In genomic region chr5:110553315-110553714, GRCm38 (mm10) we compare ENCODE assay signal across 20 mouse cellular contexts. TPM values are rescaled to one million over a fixed set of nuclear protein-coding genes. Genes with fewer than 3 reads are reported as not detected.
DNase-seq lines count a peak whose midpoint lies in the region; ATAC-seq lines count a peak whose summit lies in the region.
"Had no signal": no experiment of that assay in that cellular context is flagged by ENCODE, and none has a peak within 500 bp of the region (broad histone marks: within the 10 kb centered on the region; RNA-seq: fewer than 3 reads in every experiment).

No protein-coding gene starts in this region.

- H3K4me1 ChIP-seq in hindbrain, embryonic 11.5 days (replicated peaks; ENCODE audit: control insufficient read depth, insufficient read depth, low read length) = no peaks in the 10 kb centered on the region
- H3K4me1 ChIP-seq in hindbrain, embryonic 16.5 days (ENCODE audit: control insufficient read depth, insufficient read depth, low read depth, low read length) = no peaks in the 10 kb centered on the region
- H3K4me1 ChIP-seq: embryonic facial prominence, embryonic 13.5 days; limb, embryonic 15.5 days; liver, embryonic 15.5 days had no signal

- no peaks in the 10 kb centered on the region for H3K9me3 ChIP-seq in hindbrain, embryonic 11.5 days (ENCODE audit: control insufficient read depth, low read length)
- H3K9me3 ChIP-seq in hindbrain, embryonic 16.5 days (ENCODE audit: control insufficient read depth, low read length) = no peaks in the 10 kb centered on the region
- H3K9me3 ChIP-seq: embryonic facial prominence, embryonic 13.5 days; limb, embryonic 15.5 days; liver, embryonic 15.5 days had no signal

- no peak overlapping the region for H3K4me2 ChIP-seq in hindbrain, embryonic 11.5 days (replicated peaks; ENCODE audit: low read depth, low read length)
- no peak overlapping the region for H3K4me2 ChIP-seq in hindbrain, embryonic 16.5 days (ENCODE audit: low read length)
- H3K4me2 ChIP-seq: embryonic facial prominence, embryonic 13.5 days; heart, embryonic 11.5 days; limb, embryonic 15.5 days; liver, embryonic 15.5 days had no signal

- WGBS in hindbrain, embryonic 11.5 days = 66% methylated on average over 4 of the region's 4 CpGs
- 49% methylated on average over 4 of the region's 4 CpGs for WGBS in hindbrain, embryonic 16.5 days

- H3K9ac ChIP-seq in hindbrain, embryonic 11.5 days (ENCODE audit: low read depth, low read length) = no peak overlapping the region
- H3K9ac ChIP-seq in hindbrain, embryonic 16.5 days (ENCODE audit: low read depth, low read length) = no peak overlapping the region
- H3K9ac ChIP-seq: embryonic facial prominence, embryonic 13.5 days; limb, embryonic 15.5 days; liver, embryonic 15.5 days had no signal

- H3K4me3 ChIP-seq in hindbrain, embryonic 11.5 days (ENCODE audit: low read depth, low read length) = no peak overlapping the region
- H3K4me3 ChIP-seq in hindbrain, embryonic 16.5 days (ENCODE audit: low read length) = no peak overlapping the region
- H3K4me3 ChIP-seq: embryonic facial prominence, embryonic 13.5 days; layer of hippocampus, adult 2 months; limb, embryonic 15.5 days; liver, embryonic 15.5 days had no signal

- no peaks in the 10 kb centered on the region for H3K36me3 ChIP-seq in hindbrain, embryonic 11.5 days (ENCODE audit: control insufficient read depth, insufficient read depth, low read length)
- H3K36me3 ChIP-seq in hindbrain, embryonic 16.5 days (ENCODE audit: control insufficient read depth, insufficient read depth, low read length) = no peaks in the 10 kb centered on the region
- H3K36me3 ChIP-seq: embryonic facial prominence, embryonic 13.5 days; limb, embryonic 15.5 days; liver, embryonic 15.5 days had no signal

- ATAC-seq in hindbrain, embryonic 11.5 days (ENCODE audit: low FRiP score) = peak; percentile 91
- ATAC-seq in hindbrain, embryonic 16.5 days = no peak; the same call in 1 of the 2 replicates
- ATAC-seq: forebrain, embryonic 16.5 days; lung, postnatal 0 days had no signal

- H3K27ac ChIP-seq in hindbrain, embryonic 11.5 days (ENCODE audit: low read depth, low read length) = peak overlapping the region; percentile 36; the same call in 1 of the 2 replicates
- no peak overlapping the region for H3K27ac ChIP-seq in hindbrain, embryonic 16.5 days (ENCODE audit: low read depth, low read length)
- H3K27ac ChIP-seq: embryonic facial prominence, embryonic 13.5 days; kidney, postnatal 0 days; layer of hippocampus, adult 2 months; limb, embryonic 15.5 days; liver, embryonic 15.5 days had no signal

- no peaks in the 10 kb centered on the region for H3K27me3 ChIP-seq in hindbrain, embryonic 11.5 days (ENCODE audit: control insufficient read depth, insufficient read depth, low read length)
- no peaks in the 10 kb centered on the region for H3K27me3 ChIP-seq in hindbrain, embryonic 16.5 days (replicated peaks; ENCODE audit: control insufficient read depth, insufficient read depth, low read length)

- peak; percentile 33 to 44 for DNase-seq in cerebellum, postnatal 25 days
- no peak for DNase-seq in cerebellum, postnatal 4 days (ENCODE audit: low spot score in 2 of 2)
- DNase-seq in hindbrain, embryonic 11.5 days (ENCODE audit: low spot score) = peak; percentile 71
- peak; percentile 60 for DNase-seq in retina, embryonic 14.5 days (ENCODE audit: low spot score)
- no peak for DNase-seq in retina, postnatal 1 day
- no peak for DNase-seq in frontal cortex, postnatal 10 days (ENCODE audit: low spot score in 2 of 2)
- DNase-seq in yolk sac, embryonic 10.5 days (ENCODE audit: low spot score) = no peak
- DNase-seq: adrenal gland, postnatal 25 days; heart, postnatal 10 days; kidney, adult 18-20 months; layer of hippocampus, postnatal 36 days had no signal

RNA-seq across cellular contexts. Expression of gene Galnt9, which starts 9.2 kb away (rescaled TPM):
- 4.3 and 4.6 TPM in 2 replicates for polyA plus RNA-seq in hindbrain, embryonic 11.5 days (2014; fragmentation: Nextera tagmentation; extraction: Ambion mirVana)
- polyA plus RNA-seq in hindbrain, embryonic 16.5 days (2015; fragmentation: Nextera tagmentation; extraction: Ambion mirVana) = 24.9 and 26.0 TPM in 2 replicates
- polyA plus RNA-seq: heart, embryonic 11.5 days had no signal

Comparison
In these comparisons a context has a peak if more than half of its experiments do, and no peak if none do; other contexts are left out.
1. DNase-seq: peak in cerebellum, postnatal 25 days (2 of 2), hindbrain, embryonic 11.5 days (single experiment) and retina, embryonic 14.5 days (single experiment); none in cerebellum, postnatal 4 days (0 of 2), retina, postnatal 1 day (single experiment), frontal cortex, postnatal 10 days (0 of 2) and yolk sac, embryonic 10.5 days (single experiment).